Mouse (Mus musculus) CH12.LX (cell line): ENCODE results near the gene Prss22. TPM values are rescaled to one million over a fixed set of nuclear protein-coding genes. Genes with fewer than 3 reads are reported as not detected.

Experiments
- DNase-seq: peaks from one replicate; pipeline ENCODE4 v3.0.0-alpha.2; 2013; ENCODE audit errors: extremely low read depth
- H3K27ac ChIP-seq: 2 replicates; pipeline ENCODE4 v1.5.1; 2012; ENCODE audit warnings: low read depth, mild to moderate bottlenecking, control low read depth, moderate library complexity; ENCODE audit not compliant: insufficient read depth
- H3K27me3 ChIP-seq: replicated peaks from 2 replicates; pipeline ENCODE3; 2012; ENCODE audit warnings: inconsistent platforms
- H3K36me3 ChIP-seq, 2 experiments: replicated peaks in 1 of 2; 2 replicates each; pipeline versions ENCODE3 to v1.6.1; 2012; ENCODE audit warnings: inconsistent platforms in 1 of 2, low read length in 1 of 2, mild to moderate bottlenecking in 1 of 2, mixed read lengths in 1 of 2, moderate library complexity in 1 of 2; ENCODE audit not compliant: control insufficient read depth in 1 of 2, insufficient read depth in 1 of 2
- H3K4me1 ChIP-seq, 2 experiments: 2 replicates each; pipeline ENCODE4 v1.6.1; 2012; ENCODE audit warnings: inconsistent platforms in 1 of 2, moderate library complexity in 1 of 2; ENCODE audit not compliant: insufficient read depth in 2 of 2, control insufficient read depth in 1 of 2
- H3K4me2 ChIP-seq: 2 replicates; pipeline ENCODE4 v1.6.1; 2012; ENCODE audit warnings: low read depth, mild to moderate bottlenecking, control low read depth; ENCODE audit not compliant: poor library complexity, insufficient read depth, severe bottlenecking
- H3K4me3 ChIP-seq, 3 experiments: fragments of 150-350 bp in 1 of 3; sonication (generic) in 1 of 3; replicated peaks in 1 of 3; 2 replicates each; pipeline versions ENCODE3 to v1.5.1; 2011 to 2012; ENCODE audit warnings: low read depth in 2 of 3, low read length in 2 of 3, mild to moderate bottlenecking in 2 of 3, moderate library complexity in 2 of 3, control low read depth in 1 of 3, improper control_type of control experiment in 1 of 3, inconsistent platforms in 1 of 3, mixed read lengths in 1 of 3; ENCODE audit not compliant: poor library complexity in 1 of 3
- H3K79me2 ChIP-seq: replicated peaks from 2 replicates; pipeline ENCODE4 v1.6.1; 2012; ENCODE audit warnings: mild to moderate bottlenecking, moderate library complexity; ENCODE audit not compliant: control insufficient read depth, poor library complexity, insufficient read depth, severe bottlenecking; ENCODE audit errors: extremely low read depth
- H3K9ac ChIP-seq: 2 replicates; pipeline ENCODE4 v1.6.1; 2012; ENCODE audit warnings: low read depth, mild to moderate bottlenecking, control low read depth, moderate library complexity; ENCODE audit not compliant: insufficient read depth
- H3K9me3 ChIP-seq: replicated peaks from 2 replicates; pipeline ENCODE3; 2012; ENCODE audit warnings: low read length, inconsistent platforms, mixed read lengths
- BHLHE40 ChIP-seq: IDR thresholded peaks from 2 replicates; pipeline ENCODE4 v1.6.1; 2011; ENCODE audit warnings: mild to moderate bottlenecking, low read depth, low read length, improper control_type of control experiment
- CHD1 ChIP-seq: IDR thresholded peaks from 2 replicates; pipeline ENCODE4 v1.6.1; 2012; ENCODE audit warnings: low read depth, low read length, improper control_type of control experiment, inconsistent platforms
- CTCF ChIP-seq, 2 experiments: IDR thresholded peaks in 1 of 2; conservative IDR thresholded peaks in 1 of 2; 2 replicates each; pipeline ENCODE4 v1.5.1; 2011 to 2012; ENCODE audit warnings: low read depth in 2 of 2, low read length in 2 of 2, improper control_type of control experiment in 1 of 2, inconsistent platforms in 1 of 2, mild to moderate bottlenecking in 1 of 2, moderate library complexity in 1 of 2
- E2F4 ChIP-seq: IDR thresholded peaks from 2 replicates; pipeline ENCODE4 v1.6.1; 2011; ENCODE audit warnings: low read depth, low read length, improper control_type of control experiment; ENCODE audit not compliant: insufficient replicate concordance
- ELF1 ChIP-seq: IDR thresholded peaks from 2 replicates; pipeline ENCODE4 v1.6.1; 2014; ENCODE audit warnings: low read depth, mild to moderate bottlenecking, inconsistent platforms, low read length, improper control_type of control experiment
- EP300 ChIP-seq: IDR thresholded peaks from 2 replicates; pipeline ENCODE4 v1.6.1; 2011; ENCODE audit warnings: low read length, improper control_type of control experiment
- ETS1 ChIP-seq: conservative IDR thresholded peaks from 2 replicates; pipeline ENCODE4 v1.6.1; 2012; ENCODE audit warnings: low read depth, mild to moderate bottlenecking, inconsistent platforms, low read length, improper control_type of control experiment, moderate library complexity
- GABPA ChIP-seq: IDR thresholded peaks from 2 replicates; pipeline ENCODE4 v1.6.1; 2012; ENCODE audit warnings: low read depth, low read length, improper control_type of control experiment, inconsistent platforms; ENCODE audit not compliant: insufficient replicate concordance
- HCFC1 ChIP-seq: IDR thresholded peaks from 2 replicates; pipeline ENCODE4 v1.6.1; 2012; ENCODE audit warnings: low read depth, mild to moderate bottlenecking, inconsistent platforms, low read length, improper control_type of control experiment
- IRF4 ChIP-seq: IDR thresholded peaks from 2 replicates; pipeline ENCODE4 v1.6.1; 2014; ENCODE audit warnings: low read depth, mild to moderate bottlenecking, inconsistent platforms, low read length, improper control_type of control experiment
- KAT2A ChIP-seq: IDR thresholded peaks from 2 replicates; pipeline ENCODE4 v1.6.1; 2012; ENCODE audit warnings: low read length, improper control_type of control experiment, inconsistent platforms; ENCODE audit not compliant: insufficient replicate concordance
- MAFK ChIP-seq: IDR thresholded peaks from 2 replicates; pipeline ENCODE4 v1.6.1; 2011; ENCODE audit warnings: low read length, improper control_type of control experiment; ENCODE audit not compliant: insufficient replicate concordance
- MAX ChIP-seq: IDR thresholded peaks from 2 replicates; pipeline ENCODE4 v1.6.1; 2011; ENCODE audit warnings: low read length, improper control_type of control experiment
- MEF2A ChIP-seq: IDR thresholded peaks from 2 replicates; pipeline ENCODE4 v1.6.1; 2014; ENCODE audit warnings: low read depth, mild to moderate bottlenecking, inconsistent platforms, low read length, improper control_type of control experiment, borderline replicate concordance
- MXI1 ChIP-seq: IDR thresholded peaks from 2 replicates; pipeline ENCODE4 v1.6.1; 2011; ENCODE audit warnings: mild to moderate bottlenecking, low read depth, low read length, improper control_type of control experiment
- MYC ChIP-seq: IDR thresholded peaks from 2 replicates; pipeline ENCODE4 v1.6.1; 2011; ENCODE audit warnings: low read depth, mild to moderate bottlenecking, improper control_type of control experiment, low read length
- NELFE ChIP-seq: IDR thresholded peaks from 2 replicates; pipeline ENCODE4 v1.6.1; 2011; ENCODE audit warnings: low read depth, low read length, improper control_type of control experiment
- NRF1 ChIP-seq: IDR thresholded peaks from 2 replicates; pipeline ENCODE4 v1.6.1; 2014; ENCODE audit warnings: low read depth, mild to moderate bottlenecking, inconsistent platforms, low read length, improper control_type of control experiment, moderate library complexity
- PAX5 ChIP-seq: IDR thresholded peaks from 2 replicates; pipeline ENCODE4 v1.6.1; 2012; ENCODE audit warnings: low read length, inconsistent platforms, mixed read lengths
- POLR2AphosphoS2 ChIP-seq: IDR thresholded peaks from 2 replicates; pipeline ENCODE4 v1.6.1; 2011; ENCODE audit warnings: low read depth, low read length, improper control_type of control experiment
- RAD21 ChIP-seq: IDR thresholded peaks from 2 replicates; pipeline ENCODE4 v1.6.1; 2011; ENCODE audit warnings: low read depth, mild to moderate bottlenecking, low read length, improper control_type of control experiment, moderate library complexity
- RCOR1 ChIP-seq: conservative IDR thresholded peaks from 2 replicates; pipeline ENCODE4 v1.6.1; 2012; ENCODE audit warnings: low read depth, mild to moderate bottlenecking, inconsistent platforms, low read length, improper control_type of control experiment
- SIN3A ChIP-seq: IDR thresholded peaks from 2 replicates; pipeline ENCODE4 v1.6.1; 2012; ENCODE audit warnings: low read length, improper control_type of control experiment, inconsistent platforms
- SMC3 ChIP-seq: IDR thresholded peaks from 2 replicates; pipeline ENCODE4 v1.6.1; 2011; ENCODE audit warnings: low read depth, low read length, improper control_type of control experiment
- TBP ChIP-seq: conservative IDR thresholded peaks from 2 replicates; pipeline ENCODE4 v1.6.1; 2011; ENCODE audit warnings: low read depth, low read length, improper control_type of control experiment
- UBTF ChIP-seq: IDR thresholded peaks from 2 replicates; pipeline ENCODE4 v1.6.1; 2012; ENCODE audit warnings: low read depth, mild to moderate bottlenecking, inconsistent platforms, low read length, improper control_type of control experiment, moderate library complexity
- USF1 ChIP-seq: IDR thresholded peaks from 2 replicates; pipeline ENCODE4 v1.6.1; 2014; ENCODE audit warnings: low read depth, mild to moderate bottlenecking, inconsistent platforms, low read length, improper control_type of control experiment
- ZKSCAN1 ChIP-seq: IDR thresholded peaks from 2 replicates; pipeline ENCODE4 v1.6.1; 2012; ENCODE audit warnings: low read depth, inconsistent platforms, low read length, improper control_type of control experiment, borderline replicate concordance
- ZMIZ1 ChIP-seq: IDR thresholded peaks from 2 replicates; pipeline ENCODE4 v1.6.1; 2012; ENCODE audit warnings: low read depth, mild to moderate bottlenecking, inconsistent platforms, low read length, improper control_type of control experiment
- dilution Hi-C: fragments of 300-500 bp; cut with MboI; formaldehyde crosslinking; loops from 2 replicates; pipeline ENCODE4 v1.14.3; 2020; ENCODE audit warnings: low sequenced_read_pairs; ENCODE audit not compliant: extremely low pct_unique_long_range_greater_than_20kb, extremely low pct_ligation_motif_present
- in situ Hi-C: fragments of 300-500 bp; cut with MboI; formaldehyde crosslinking; loops from 3 replicates; pipeline ENCODE4 v1.14.3; 2019; ENCODE audit warnings: low sequenced_read_pairs, low pct_ligation_motif_present, low pct_unique_long_range_greater_than_20kb, mixed read lengths
- polyA plus RNA-seq: library from polyadenylated mRNA; unstranded; fragments of >175 nt; gene quantifications from 2 replicates; pipeline ENCODE4 v1.2.1, GENCODE M21; 2012; ENCODE audit warnings: low read depth; ENCODE audit not compliant: insufficient read length
- total RNA-seq, 2 experiments: library from RNA; depleted of rRNA; stranded (reverse); fragments of 300-350 nt in 1 of 2; fragments of >200 nt in 1 of 2; gene quantifications; 2 replicates each; pipeline ENCODE4 v1.2.3; 2012 to 2014

The Prss22 gene
- total and polyA plus RNA-seq, 3 experiments = not detected

- no peak overlapping the region for H3K9ac ChIP-seq
- H3K4me2 ChIP-seq = no peak overlapping the region
- no peak overlapping the region for H3K27ac ChIP-seq
- dilution Hi-C loops (no loop called here), in situ Hi-C loops (loop anchor here (10.0 kb wide), 3 partner anchors 104 to 304 kb away; partner anchors contain the start of genes Bicdl2, Flywch1 and Prss21)
- H3K79me2 ChIP-seq = no peaks in the 10 kb centered on the region
- TF ChIP-seq IRF4 (0 out of 2 replicates have a peak, but pooled peaks have one; percentile 9), CTCF (conservative IDR thresholded peaks at IDR 0.05 in 1 of 2, IDR thresholded peaks at IDR 0.05 in 1 of 2; ENCODE audit: low read depth in 2 of 2, low read length in 2 of 2) (peak; percentile 8 to 66; a peak in 2 of 4 replicates), SMC3 (peak; percentile 43), SIN3A (peak; percentile 55; the same call in 1 of the 2 replicates), ZKSCAN1 (no peak), MAFK (no peak), RAD21 (peak; percentile 28), BHLHE40 (no peak)
- H3K4me1 ChIP-seq = peaks cover 21 to 41% of the 10 kb centered on the region in 2 experiments
- no peaks in the 10 kb centered on the region for H3K36me3 ChIP-seq
- no peaks in the 10 kb centered on the region for H3K27me3 ChIP-seq
- H3K9me3 ChIP-seq = no peaks in the 10 kb centered on the region
- no peak overlapping the region for H3K4me3 ChIP-seq
- peak; percentile 31 for DNase-seq
These were observed 29.1 kb downstream of the Prss22 start for GRCm38 (mm10) chr17:23968780-23969179.

GRCm38 (mm10) chr17:23966658-23967401, 31.1 kb downstream of the Prss22 start:
- no peaks in the 10 kb centered on the region for H3K9me3 ChIP-seq
- no peak overlapping the region for H3K9ac ChIP-seq
- no peaks in the 10 kb centered on the region for H3K27me3 ChIP-seq
- peak overlapping the region; percentile 18; the same call in 1 of the 2 replicates for H3K4me2 ChIP-seq
- peak; percentile 94 for DNase-seq
- peak overlapping the region; percentile 1; the same call in 1 of the 2 replicates for H3K27ac ChIP-seq
- no peaks in the 10 kb centered on the region for H3K36me3 ChIP-seq
- H3K79me2 ChIP-seq = no peaks in the 10 kb centered on the region
- H3K4me1 ChIP-seq = peaks cover 21 to 44% of the 10 kb centered on the region in 2 experiments
- H3K4me3 ChIP-seq = no peak overlapping the region
- dilution Hi-C loops (no loop called here), in situ Hi-C loops (loop anchor here (10.0 kb wide), 3 partner anchors 102 to 302 kb away; partner anchors contain the start of genes Bicdl2, Flywch1 and Prss21)
- TF ChIP-seq TBP = no peak
- TF ChIP-seq MYC = peak; percentile 89
- no peak for TF ChIP-seq NRF1
- TF ChIP-seq KAT2A = no peak
- TF ChIP-seq CHD1 = no peak
- no peak for TF ChIP-seq E2F4
- no peak for TF ChIP-seq ZKSCAN1
- TF ChIP-seq ELF1 = peak; percentile 71
- peak; percentile 59; the same call in 1 of the 2 replicates for TF ChIP-seq MXI1
- TF ChIP-seq MAX = peak; percentile 81
- TF ChIP-seq BHLHE40 = peak; percentile 45; the same call in 1 of the 2 replicates
- no peak for TF ChIP-seq CTCF (conservative IDR thresholded peaks at IDR 0.05 in 1 of 2, IDR thresholded peaks at IDR 0.05 in 1 of 2; ENCODE audit: low read depth in 2 of 2, low read length in 2 of 2)
- TF ChIP-seq ETS1 = no peak; the same call in 1 of the 2 replicates
- no peak for TF ChIP-seq GABPA
- peak; percentile 87 for TF ChIP-seq IRF4
- TF ChIP-seq MEF2A = no peak
- TF ChIP-seq HCFC1 = 0 out of 2 replicates have a peak, but pooled peaks have one; percentile 5
- TF ChIP-seq ZMIZ1 = no peak
- no peak for TF ChIP-seq PAX5
- no peak for TF ChIP-seq POLR2AphosphoS2
- TF ChIP-seq NELFE = no peak
- TF ChIP-seq USF1 = peak; percentile 62
- TF ChIP-seq EP300 = peak; percentile 90
- no peak for TF ChIP-seq MAFK
- TF ChIP-seq RCOR1 = no peak
- no peak for TF ChIP-seq UBTF
